ENCODE assay signal across 8 mouse cellular contexts in the genomic region with DNA sequence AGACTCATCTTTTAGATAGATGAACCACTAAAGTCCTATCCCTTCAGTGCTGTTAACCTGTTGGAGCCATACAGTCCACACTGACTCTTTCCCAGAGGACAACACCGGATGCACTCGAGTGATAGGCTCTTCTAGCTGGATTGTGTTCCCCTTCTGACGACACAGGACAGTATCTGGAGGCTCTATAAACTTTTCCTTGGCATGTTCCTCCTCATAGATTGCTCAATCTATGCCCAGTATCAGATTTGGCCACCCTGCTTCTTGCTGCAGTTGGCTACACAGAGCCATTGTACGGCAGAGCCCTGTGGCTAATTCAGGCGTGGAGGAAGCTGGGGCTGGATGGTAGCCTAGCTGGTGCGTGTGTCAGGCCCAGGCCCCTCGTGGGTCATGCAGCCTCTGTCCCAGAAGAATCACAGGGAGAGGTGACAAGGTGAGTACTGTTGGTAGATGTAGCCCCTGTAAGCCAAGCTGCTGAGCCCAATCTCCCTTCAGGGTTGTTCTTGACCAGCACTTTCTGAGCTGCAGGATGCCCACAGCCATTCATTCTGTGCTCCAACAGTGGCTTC. TPM values are rescaled to one million over a fixed set of nuclear protein-coding genes. Genes with fewer than 3 reads are reported as not detected.
A peak's percentile ranks its signal among the peaks of the same experiment; 100 is the strongest.
DNase-seq lines count a peak whose midpoint lies in the region; ATAC-seq and TF ChIP-seq lines count a peak whose summit lies in the region.

No protein-coding gene starts in this region.

- ATAC-seq in kidney, embryonic 16.5 days (ENCODE audit: low FRiP score, low TSS enrichment), result no peak
- ATAC-seq in hindbrain, embryonic 15.5 days (ENCODE audit: low FRiP score, low read depth), result no peak
- ATAC-seq in midbrain, embryonic 14.5 days (ENCODE audit: low FRiP score, low TSS enrichment), result no peak

- H3K4me1 ChIP-seq in kidney, embryonic 16.5 days (ENCODE audit: insufficient read depth, low read length), result peaks cover 11% of the 10 kb centered on the region
- H3K4me1 ChIP-seq in bone marrow macrophage, adult 2 months (ENCODE audit: control insufficient read depth, insufficient read depth, low read length), result peaks cover 29% of the 10 kb centered on the region
- H3K4me1 ChIP-seq in hindbrain, embryonic 15.5 days (replicated peaks), result peaks cover 21% of the 10 kb centered on the region
- peaks cover 12% of the 10 kb centered on the region for H3K4me1 ChIP-seq in midbrain, embryonic 14.5 days (ENCODE audit: control insufficient read depth, insufficient read depth, low read length)

- 78% methylated on average over 7 of the region's 7 CpGs for WGBS in kidney, embryonic 16.5 days
- 85% methylated on average over 7 of the region's 7 CpGs for WGBS in hindbrain, embryonic 15.5 days
- 86% methylated on average over 7 of the region's 7 CpGs for whole genome bisulfite sequencing in midbrain, embryonic 14.5 days

- H3K27me3 ChIP-seq in kidney, embryonic 16.5 days (ENCODE audit: insufficient read depth, low read length), result no peaks in the 10 kb centered on the region
- H3K27me3 ChIP-seq in hindbrain, embryonic 15.5 days, result no peaks in the 10 kb centered on the region
- H3K27me3 ChIP-seq in midbrain, embryonic 14.5 days (ENCODE audit: control insufficient read depth, insufficient read depth, low read length), result no peaks in the 10 kb centered on the region

- H3K36me3 ChIP-seq in kidney, embryonic 16.5 days (ENCODE audit: insufficient read depth, low read length), result peaks cover 49% of the 10 kb centered on the region
- H3K36me3 ChIP-seq in hindbrain, embryonic 15.5 days, result peaks cover 61% of the 10 kb centered on the region
- peaks cover 75% of the 10 kb centered on the region for H3K36me3 ChIP-seq in midbrain, embryonic 14.5 days (ENCODE audit: control insufficient read depth, insufficient read depth, low read length)

- H3K27ac ChIP-seq in kidney, embryonic 16.5 days (ENCODE audit: low read length), result 0 out of 2 replicates have a peak overlapping the region, but pooled peaks have one; percentile 88
- peak overlapping the region; percentile 8 for H3K27ac ChIP-seq in bone marrow macrophage, adult 2 months (ENCODE audit: insufficient read depth, low read depth, low read length)
- peak overlapping the region; percentile 89; the same call in 1 of the 2 replicates for H3K27ac ChIP-seq in hindbrain, embryonic 15.5 days (replicated peaks)
- no peak overlapping the region for H3K27ac ChIP-seq in midbrain, embryonic 14.5 days (replicated peaks; ENCODE audit: low read depth, low read length)

- no peak overlapping the region for H3K4me3 ChIP-seq in kidney, embryonic 16.5 days (ENCODE audit: low read length)
- no peak overlapping the region for H3K4me3 ChIP-seq in bone marrow macrophage, adult 2 months (ENCODE audit: insufficient read depth, low read length)
- peak overlapping the region; percentile 51; the same call in 1 of the 2 replicates for H3K4me3 ChIP-seq in hindbrain, embryonic 15.5 days
- H3K4me3 ChIP-seq in midbrain, embryonic 14.5 days (replicated peaks; ENCODE audit: low read depth, low read length), result no peak overlapping the region

- peak overlapping the region; percentile 79 for H3K9ac ChIP-seq in kidney, embryonic 16.5 days (replicated peaks; ENCODE audit: low read length)
- H3K9ac ChIP-seq in hindbrain, embryonic 15.5 days, result no peak overlapping the region
- H3K9ac ChIP-seq in midbrain, embryonic 14.5 days (replicated peaks; ENCODE audit: low read length), result 0 out of 2 replicates have a peak overlapping the region, but pooled peaks have one; percentile 77

- H3K4me2 ChIP-seq in kidney, embryonic 16.5 days (replicated peaks; ENCODE audit: low read depth, low read length), result peak overlapping the region; percentile 91
- peak overlapping the region; percentile 77 for H3K4me2 ChIP-seq in hindbrain, embryonic 15.5 days
- peak overlapping the region; percentile 93; the same call in 1 of the 2 replicates for H3K4me2 ChIP-seq in midbrain, embryonic 14.5 days (ENCODE audit: low read length)

- no peak for DNase-seq in kidney, adult 8-10 months
- DNase-seq in midbrain, embryonic 14.5 days, result no peak
- DNase-seq in testis, postnatal 10 days (ENCODE audit: low spot score), result no peak
- no peak for DNase-seq in lung, postnatal 4 days
- no peak for DNase-seq in cerebellum, adult 9-11 months

- no peak for TF ChIP-seq POLR2A in bone marrow macrophage, adult 2 months (IDR thresholded peaks at IDR 0.05; ENCODE audit: borderline replicate concordance, low read depth, low read length)

- TF ChIP-seq CTCF in bone marrow macrophage, adult 2 months (IDR thresholded peaks at IDR 0.05; ENCODE audit: low read depth, low read length), result no peak

- no peaks in the 10 kb centered on the region for H3K9me3 ChIP-seq in kidney, embryonic 16.5 days (ENCODE audit: low read length)
- H3K9me3 ChIP-seq in hindbrain, embryonic 15.5 days, result no peaks in the 10 kb centered on the region
- no peaks in the 10 kb centered on the region for H3K9me3 ChIP-seq in midbrain, embryonic 14.5 days (ENCODE audit: control insufficient read depth, low read length)

RNA-seq across cellular contexts. Expression of a gene that starts 0.7 kb away (rescaled TPM):
- 154 and 156 TPM in 2 replicates for polyA plus RNA-seq in kidney, embryonic 16.5 days (2015; fragmentation: Nextera tagmentation; extraction: Ambion mirVana)
- 34.6 and 47.4 TPM in 2 replicates for polyA plus RNA-seq in bone marrow macrophage, adult 2 months (2012; ENCODE audit: insufficient read depth, insufficient read length, missing spikeins)
- 95.0 and 109 TPM in 2 replicates for polyA plus RNA-seq in hindbrain, embryonic 15.5 days (2015; fragmentation: Nextera tagmentation; extraction: Ambion mirVana)
- 93.6 and 96.4 TPM in 2 replicates for polyA plus RNA-seq in midbrain, embryonic 14.5 days (2014; fragmentation: Nextera tagmentation; extraction: Ambion mirVana)

RNA-seq across cellular contexts. Expression of a gene that starts 22.3 kb away (rescaled TPM):
- polyA plus RNA-seq in kidney, embryonic 16.5 days (2015; fragmentation: Nextera tagmentation; extraction: Ambion mirVana), result 24.5 and 24.8 TPM in 2 replicates
- 19.2 and 21.9 TPM in 2 replicates for polyA plus RNA-seq in bone marrow macrophage, adult 2 months (2012; ENCODE audit: insufficient read depth, insufficient read length, missing spikeins)
- 20.5 and 21.3 TPM in 2 replicates for polyA plus RNA-seq in hindbrain, embryonic 15.5 days (2015; fragmentation: Nextera tagmentation; extraction: Ambion mirVana)
- 18.9 and 20.7 TPM in 2 replicates for polyA plus RNA-seq in midbrain, embryonic 14.5 days (2014; fragmentation: Nextera tagmentation; extraction: Ambion mirVana)

RNA-seq across cellular contexts. Expression of a gene that starts 22.5 kb away (rescaled TPM):
- polyA plus RNA-seq in kidney, embryonic 16.5 days (2015; fragmentation: Nextera tagmentation; extraction: Ambion mirVana), result 2.3 and 2.7 TPM in 2 replicates
- 4.8 and 7.7 TPM in 2 replicates for polyA plus RNA-seq in bone marrow macrophage, adult 2 months (2012; ENCODE audit: insufficient read depth, insufficient read length, missing spikeins)
- 2.3 and 3.8 TPM in 2 replicates for polyA plus RNA-seq in hindbrain, embryonic 15.5 days (2015; fragmentation: Nextera tagmentation; extraction: Ambion mirVana)
- polyA plus RNA-seq in midbrain, embryonic 14.5 days (2014; fragmentation: Nextera tagmentation; extraction: Ambion mirVana), result 1.5 and 1.6 TPM in 2 replicates
